Mouse (Mus musculus) thymus, adult 2 months (tissue): Measurements from ENCODE around the gene Fkbp5.

Experiments
- CTCF ChIP-seq: fragments of 200-500 bp; IDR thresholded peaks from 2 replicates; pipeline ENCODE4 v1.5.1; 2012; ENCODE audit warnings: mild to moderate bottlenecking, control low read depth, low read length, moderate library complexity, borderline replicate concordance; ENCODE audit not compliant: control insufficient read depth, poor library complexity, insufficient read depth; ENCODE audit errors: extremely low read depth
- POLR2A ChIP-seq: fragments of 200-500 bp; IDR thresholded peaks from 2 replicates; pipeline ENCODE4 v1.6.1; 2012; ENCODE audit warnings: mild to moderate bottlenecking, low read length, control low read depth, moderate library complexity; ENCODE audit not compliant: control insufficient read depth, poor library complexity, insufficient read depth; ENCODE audit errors: extremely low read depth

DNA sequence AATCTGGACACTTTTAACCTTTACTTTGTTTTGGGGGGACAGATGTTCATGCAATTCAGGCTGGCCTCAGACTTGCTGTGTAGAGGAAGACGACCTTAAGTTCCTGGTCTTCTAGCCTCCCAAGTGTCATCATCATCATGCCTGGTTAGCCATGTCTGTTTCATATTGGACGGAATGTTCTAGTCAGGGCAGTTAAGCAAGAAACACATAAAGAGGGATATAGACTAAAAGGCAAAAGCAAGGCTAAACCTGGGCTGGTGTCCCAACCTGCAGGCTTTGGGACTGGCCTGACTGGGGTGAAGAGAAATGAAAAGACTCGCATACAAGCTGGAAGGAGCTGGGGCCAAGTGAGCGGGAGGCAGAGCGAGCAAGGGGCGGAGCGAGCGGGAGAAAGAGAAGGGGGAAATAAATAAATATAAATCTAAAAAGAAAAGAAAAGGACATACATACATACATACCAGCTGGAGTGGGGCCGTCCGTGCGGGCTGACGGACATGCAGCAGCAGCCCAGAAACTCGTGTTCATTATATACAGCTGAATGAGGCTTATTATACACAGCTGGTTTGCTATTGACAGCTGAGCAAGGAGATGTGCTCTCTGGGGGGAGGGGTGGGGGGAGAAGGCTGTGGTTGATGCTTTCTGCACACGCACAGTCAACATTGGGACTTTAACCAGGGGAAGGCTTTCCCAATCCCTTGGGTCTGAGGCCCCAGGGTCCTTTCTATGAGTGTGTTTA lies 26.1 kb downstream of the Fkbp5 start:
- no peak for TF ChIP-seq CTCF
- no peak for TF ChIP-seq POLR2A
